Mouse (Mus musculus): ENCODE data around the gene Eif2b3. TPM values are rescaled to one million over a fixed set of nuclear protein-coding genes. Genes with fewer than 3 reads are reported as not detected.

Gene Eif2b3
- polyA plus RNA-seq, 1 experiment from 2014 or later: 16.1 TPM

- H3K4me1 ChIP-seq (replicated peaks; ENCODE audit: control insufficient read depth, insufficient read depth, low read length): no peaks in the 10 kb centered on the region
- H3K9me3 ChIP-seq (ENCODE audit: control insufficient read depth): no peaks in the 10 kb centered on the region
- no peak overlapping the region for H3K27ac ChIP-seq (ENCODE audit: low read depth, low read length)
- TF ChIP-seq CTCF (IDR thresholded peaks at IDR 0.05; ENCODE audit: low read depth): no peak
- no peak for ATAC-seq
- no peaks in the 10 kb centered on the region for H3K36me3 ChIP-seq (ENCODE audit: control insufficient read depth, insufficient read depth)
- WGBS: 72% methylated on average over 10 of the region's 10 CpGs
- H3K9ac ChIP-seq (ENCODE audit: low read depth, low read length): no peak overlapping the region
- no peak overlapping the region for H3K4me3 ChIP-seq (ENCODE audit: low read depth, low read length)
- no peak overlapping the region for H3K4me2 ChIP-seq (replicated peaks; ENCODE audit: low read depth)
- H3K27me3 ChIP-seq (replicated peaks; ENCODE audit: control insufficient read depth, insufficient read depth, low read length): no peaks in the 10 kb centered on the region
Measured at GRCm38 (mm10) chr4:117105127-117105526, 85.9 kb downstream of the Eif2b3 start.

GRCm38 (mm10) chr4:117107813-117108523, 88.8 kb downstream of the Eif2b3 start:
- Histone ChIP-seq H3K36me3 (ENCODE audit: control insufficient read depth, insufficient read depth) (peaks cover 8% of the 10 kb centered on the region; the same call in 1 of the 2 replicates), H3K9me3 (ENCODE audit: control insufficient read depth) (no peaks in the 10 kb centered on the region), H3K4me1 (replicated peaks; ENCODE audit: control insufficient read depth, insufficient read depth, low read length) (no peaks in the 10 kb centered on the region), H3K4me3 (ENCODE audit: low read depth, low read length) (no peak overlapping the region), H3K4me2 (replicated peaks; ENCODE audit: low read depth) (no peak overlapping the region), H3K27me3 (replicated peaks; ENCODE audit: control insufficient read depth, insufficient read depth, low read length) (no peaks in the 10 kb centered on the region), H3K27ac (ENCODE audit: low read depth, low read length) (no peak overlapping the region), H3K9ac (ENCODE audit: low read depth, low read length) (no peak overlapping the region)
- TF ChIP-seq CTCF (IDR thresholded peaks at IDR 0.05; ENCODE audit: low read depth): no peak
- 91% methylated on average over 18 of the region's 18 CpGs for WGBS
- no peak for ATAC-seq

- no peak overlapping the region for H3K27ac ChIP-seq (ENCODE audit: low read depth, low read length)
- no peaks in the 10 kb centered on the region for H3K9me3 ChIP-seq (ENCODE audit: control insufficient read depth)
- no peak overlapping the region for H3K9ac ChIP-seq (ENCODE audit: low read depth, low read length)
- 99% methylated on average over 6 of the region's 6 CpGs for WGBS
- H3K27me3 ChIP-seq (replicated peaks; ENCODE audit: control insufficient read depth, insufficient read depth, low read length): no peaks in the 10 kb centered on the region
- no peak for TF ChIP-seq CTCF (IDR thresholded peaks at IDR 0.05; ENCODE audit: low read depth)
- no peak for ATAC-seq
- H3K4me1 ChIP-seq (replicated peaks; ENCODE audit: control insufficient read depth, insufficient read depth, low read length): no peaks in the 10 kb centered on the region
- no peak overlapping the region for H3K4me3 ChIP-seq (ENCODE audit: low read depth, low read length)
- peaks cover 8% of the 10 kb centered on the region; the same call in 1 of the 2 replicates for H3K36me3 ChIP-seq (ENCODE audit: control insufficient read depth, insufficient read depth)
- H3K4me2 ChIP-seq (replicated peaks; ENCODE audit: low read depth): no peak overlapping the region
Measured at GRCm38 (mm10) chr4:117108524-117108849, 89.3 kb downstream of the Eif2b3 start.

- Histone ChIP-seq H3K27ac (ENCODE audit: low read depth, low read length) (no peak overlapping the region), H3K36me3 (ENCODE audit: control insufficient read depth, insufficient read depth) (peaks cover 8% of the 10 kb centered on the region; the same call in 1 of the 2 replicates), H3K4me3 (ENCODE audit: low read depth, low read length) (no peak overlapping the region), H3K27me3 (replicated peaks; ENCODE audit: control insufficient read depth, insufficient read depth, low read length) (no peaks in the 10 kb centered on the region), H3K9me3 (ENCODE audit: control insufficient read depth) (no peaks in the 10 kb centered on the region), H3K4me2 (replicated peaks; ENCODE audit: low read depth) (no peak overlapping the region), H3K4me1 (replicated peaks; ENCODE audit: control insufficient read depth, insufficient read depth, low read length) (no peaks in the 10 kb centered on the region), H3K9ac (ENCODE audit: low read depth, low read length) (no peak overlapping the region)
- WGBS: 90% methylated on average over 25 of the region's 25 CpGs
- ATAC-seq: no peak
- no peak for TF ChIP-seq CTCF (IDR thresholded peaks at IDR 0.05; ENCODE audit: low read depth)
Measured at GRCm38 (mm10) chr4:117109330-117109729, 90.1 kb downstream of the Eif2b3 start.

- Histone ChIP-seq H3K4me2 (replicated peaks; ENCODE audit: low read depth) (no peak overlapping the region), H3K27ac (ENCODE audit: low read depth, low read length) (no peak overlapping the region), H3K36me3 (ENCODE audit: control insufficient read depth, insufficient read depth) (peaks cover 8% of the 10 kb centered on the region; the same call in 1 of the 2 replicates), H3K9me3 (ENCODE audit: control insufficient read depth) (no peaks in the 10 kb centered on the region), H3K4me1 (replicated peaks; ENCODE audit: control insufficient read depth, insufficient read depth, low read length) (no peaks in the 10 kb centered on the region), H3K27me3 (replicated peaks; ENCODE audit: control insufficient read depth, insufficient read depth, low read length) (no peaks in the 10 kb centered on the region), H3K9ac (ENCODE audit: low read depth, low read length) (no peak overlapping the region), H3K4me3 (ENCODE audit: low read depth, low read length) (no peak overlapping the region)
- WGBS: 88% methylated on average over 13 of the region's 13 CpGs
- ATAC-seq: no peak
- no peak for TF ChIP-seq CTCF (IDR thresholded peaks at IDR 0.05; ENCODE audit: low read depth)
Measured at GRCm38 (mm10) chr4:117110249-117110648, 91.0 kb downstream of the Eif2b3 start.

GRCm38 (mm10) chr4:117110985-117111384, 91.8 kb downstream of the Eif2b3 start:
- Histone ChIP-seq H3K9me3 (ENCODE audit: control insufficient read depth) (no peaks in the 10 kb centered on the region), H3K4me2 (replicated peaks; ENCODE audit: low read depth) (no peak overlapping the region), H3K27ac (ENCODE audit: low read depth, low read length) (no peak overlapping the region), H3K4me1 (replicated peaks; ENCODE audit: control insufficient read depth, insufficient read depth, low read length) (no peaks in the 10 kb centered on the region), H3K4me3 (ENCODE audit: low read depth, low read length) (no peak overlapping the region), H3K36me3 (ENCODE audit: control insufficient read depth, insufficient read depth) (peaks cover 8% of the 10 kb centered on the region; the same call in 1 of the 2 replicates), H3K9ac (ENCODE audit: low read depth, low read length) (no peak overlapping the region), H3K27me3 (replicated peaks; ENCODE audit: control insufficient read depth, insufficient read depth, low read length) (no peaks in the 10 kb centered on the region)
- TF ChIP-seq CTCF (IDR thresholded peaks at IDR 0.05; ENCODE audit: low read depth): no peak
- WGBS: 90% methylated on average over 10 of the region's 11 CpGs
- no peak for ATAC-seq

Measured in intestine, postnatal 0 days (tissue).